Mouse (Mus musculus): ENCODE data around the gene Skp2.

DNA sequence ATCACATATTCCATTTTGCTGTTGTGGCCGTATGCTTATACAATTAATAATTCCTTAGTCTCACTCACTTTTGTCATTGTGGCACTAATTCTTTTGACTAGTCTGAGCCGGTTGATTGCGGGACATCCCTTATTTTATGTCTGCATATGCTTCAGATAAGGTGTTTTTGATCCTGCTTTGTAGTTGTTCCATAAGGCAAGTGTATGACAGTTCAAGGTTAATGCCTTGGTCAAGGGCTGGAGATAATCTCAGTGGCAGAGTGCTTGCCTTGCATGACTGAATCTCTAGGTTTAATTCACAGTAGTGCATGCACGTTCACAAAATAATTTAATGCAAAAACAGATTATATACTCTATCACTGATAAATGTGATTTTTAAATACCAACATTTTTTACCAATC lies 58.4 kb downstream of the Skp2 start:
- TF ChIP-seq CTCF (IDR thresholded peaks at IDR 0.05; ENCODE audit: low read depth), result no peak
- no peak for TF ChIP-seq EP300 (IDR thresholded peaks at IDR 0.05; ENCODE audit: low read depth)
